Comparison of ENCODE assay signal across 31 mouse cellular contexts in the genomic region with DNA sequence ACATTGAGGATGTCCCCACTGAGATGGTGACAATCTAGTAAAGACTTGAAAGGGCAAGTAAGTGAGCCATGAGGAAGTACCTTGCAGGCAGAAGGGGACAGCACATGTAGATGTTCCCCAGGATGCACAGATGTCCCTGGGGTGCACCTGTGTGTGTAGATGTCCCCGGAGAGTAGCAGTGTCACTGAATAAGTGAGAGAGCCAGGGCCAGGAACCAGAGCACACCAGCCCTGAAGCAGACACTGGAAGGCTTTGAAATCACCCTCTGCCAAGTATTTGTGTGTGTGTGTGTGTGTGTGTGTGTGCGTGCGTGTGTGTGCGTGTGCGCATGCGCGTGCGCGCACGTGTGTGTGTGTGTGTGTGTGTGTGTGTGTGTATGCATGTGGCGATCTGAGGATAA.
"Had no signal": no experiment of that assay in that cellular context is flagged by ENCODE, and none has a peak within 500 bp of the region (broad histone marks: within the 10 kb centered on the region; RNA-seq: fewer than 3 reads in every experiment).

No protein-coding gene starts in this region.

- H3K36me3 ChIP-seq: limb, embryonic 10.5 days; limb, embryonic 12.5 days; limb, embryonic 13.5 days; limb, embryonic 15.5 days; liver, embryonic 12.5 days; liver, embryonic 13.5 days; liver, embryonic 15.5 days; lung, embryonic 15.5 days; midbrain, embryonic 10.5 days; midbrain, embryonic 12.5 days; midbrain, embryonic 13.5 days; midbrain, embryonic 15.5 days; neural tube, embryonic 12.5 days had no signal

- ATAC-seq: liver, embryonic 12.5 days; liver, postnatal 0 days; lung, postnatal 0 days; midbrain, embryonic 13.5 days; midbrain, embryonic 15.5 days; midbrain, embryonic 16.5 days had no signal

- H3K27me3 ChIP-seq: limb, embryonic 12.5 days; limb, embryonic 15.5 days; liver, embryonic 12.5 days; liver, embryonic 13.5 days; liver, embryonic 15.5 days; lung, embryonic 15.5 days; megakaryocyte, embryonic 14.5 days; neural tube, embryonic 12.5 days had no signal

- H3K4me1 ChIP-seq: limb, embryonic 12.5 days; limb, embryonic 13.5 days; liver, embryonic 12.5 days; liver, embryonic 13.5 days; liver, embryonic 15.5 days; lung, embryonic 15.5 days; megakaryocyte, embryonic 14.5 days; neural tube, embryonic 12.5 days had no signal

- H3K27ac ChIP-seq: left cerebral cortex, adult 2 months; limb, embryonic 10.5 days; limb, embryonic 12.5 days; limb, embryonic 13.5 days; limb, embryonic 15.5 days; liver, embryonic 12.5 days; liver, embryonic 13.5 days; liver, embryonic 14.5 days; liver, embryonic 15.5 days; lung, embryonic 15.5 days; macrophage; midbrain, embryonic 10.5 days; midbrain, embryonic 12.5 days; midbrain, embryonic 13.5 days; midbrain, embryonic 15.5 days; neural tube, embryonic 12.5 days had no signal

- H3K4me2 ChIP-seq: limb, embryonic 12.5 days; limb, embryonic 13.5 days; limb, embryonic 15.5 days; liver, embryonic 11.5 days; liver, embryonic 12.5 days; liver, embryonic 13.5 days; liver, embryonic 15.5 days; lung, embryonic 14.5 days; lung, embryonic 15.5 days; midbrain, embryonic 12.5 days; midbrain, embryonic 13.5 days; midbrain, embryonic 15.5 days; neural tube, embryonic 12.5 days had no signal

- H3K9me3 ChIP-seq: limb, embryonic 10.5 days; limb, embryonic 12.5 days; limb, embryonic 13.5 days; limb, embryonic 15.5 days; liver, embryonic 12.5 days; liver, embryonic 13.5 days; liver, embryonic 15.5 days; lung, embryonic 15.5 days; midbrain, embryonic 10.5 days; midbrain, embryonic 12.5 days; midbrain, embryonic 13.5 days; midbrain, embryonic 15.5 days; neural tube, embryonic 12.5 days had no signal

- H3K4me3 ChIP-seq: left cerebral cortex, adult 2 months; limb, embryonic 10.5 days; limb, embryonic 12.5 days; limb, embryonic 13.5 days; limb, embryonic 15.5 days; liver, embryonic 12.5 days; liver, embryonic 13.5 days; liver, embryonic 15.5 days; lung, embryonic 15.5 days; megakaryocyte, embryonic 14.5 days; midbrain, embryonic 10.5 days; midbrain, embryonic 12.5 days; midbrain, embryonic 13.5 days; midbrain, embryonic 15.5 days; myocyte; neural tube, embryonic 12.5 days had no signal

- DNase-seq: left cerebral cortex, postnatal 4 days; liver; liver, embryonic 13.5 days; liver, postnatal 0 days; lung, adult 18-20 months; lung, adult 2 months; lung, embryonic 14.5 days; lung, postnatal 10 days; lung, postnatal 14 days; lung, postnatal 36 days; lung, postnatal 4 days had no signal

- H3K9ac ChIP-seq: limb, embryonic 12.5 days; limb, embryonic 13.5 days; limb, embryonic 15.5 days; liver, embryonic 12.5 days; liver, embryonic 13.5 days; liver, embryonic 14.5 days; liver, embryonic 15.5 days; liver, postnatal 0 days; lung, embryonic 14.5 days; lung, embryonic 15.5 days; midbrain, embryonic 12.5 days; midbrain, embryonic 13.5 days; midbrain, embryonic 15.5 days; neural tube, embryonic 12.5 days had no signal
